Mouse (Mus musculus) inflammation-experienced regulatory T-cells, adult 6 months (primary cell): Measurements from ENCODE around the gene Plekho1. TPM values are rescaled to one million over a fixed set of nuclear protein-coding genes. Genes with fewer than 3 reads are reported as not detected.
"Not testable (repeated sequence)": the region's sequence is repeated elsewhere in the genome, so short reads cannot be mapped to it uniquely, and the experiment has no call there.

Source experiments
- ATAC-seq: one replicate; pipeline ENCODE4 v1.8.0; 2017
- polyA plus RNA-seq, 3 experiments: library from polyadenylated mRNA; unstranded; fragments of 100-300 nt; shearing (Covaris generic); gene quantifications; one replicate each; pipeline ENCODE4 v1.2.1; 2017

Gene Plekho1
- polyA plus RNA-seq, 3 experiments from 2014 or later = 10.3 to 27.1 (median 15.9) TPM

DNA sequence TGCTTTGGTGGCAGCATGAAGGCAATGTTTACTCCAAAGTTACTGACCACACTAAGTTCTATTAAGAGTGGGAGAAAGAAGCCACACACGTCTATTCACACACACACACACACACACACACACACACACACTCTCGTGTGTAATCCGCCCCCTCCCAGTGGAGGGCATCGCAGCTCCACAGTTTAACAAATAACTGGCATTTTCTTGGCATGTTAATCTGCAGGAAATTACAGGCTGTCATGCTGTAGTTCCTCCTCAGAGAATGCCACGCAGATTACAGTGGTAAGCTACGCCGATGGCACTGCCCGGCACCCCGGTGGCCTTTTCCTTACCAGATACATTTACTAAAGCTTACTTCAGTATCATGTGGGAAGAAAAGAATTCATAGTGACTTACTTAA is 17.5 kb downstream of the Plekho1 start:
- no peak for ATAC-seq

DNA sequence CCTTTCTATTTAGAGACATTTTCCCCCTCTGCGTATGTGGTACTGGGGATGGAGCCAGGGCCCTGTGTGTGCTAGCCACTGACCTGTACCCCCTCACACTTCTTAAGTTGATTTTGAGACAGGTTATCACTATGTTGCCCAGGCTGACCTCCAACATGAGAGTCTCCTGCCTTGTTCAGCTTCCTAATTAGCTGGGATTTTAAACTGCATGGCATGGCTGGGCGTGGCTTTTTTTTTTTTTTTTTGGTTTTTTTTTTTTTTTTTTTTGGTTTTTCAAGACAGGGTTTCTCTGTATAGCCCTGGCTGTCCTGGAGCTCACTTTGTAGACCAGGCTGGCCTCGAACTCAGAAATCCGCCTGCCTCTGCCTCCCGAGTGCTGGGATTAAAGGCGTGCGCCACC is 18.2 kb downstream of the Plekho1 start:
- ATAC-seq = not testable (repeated sequence)

DNA sequence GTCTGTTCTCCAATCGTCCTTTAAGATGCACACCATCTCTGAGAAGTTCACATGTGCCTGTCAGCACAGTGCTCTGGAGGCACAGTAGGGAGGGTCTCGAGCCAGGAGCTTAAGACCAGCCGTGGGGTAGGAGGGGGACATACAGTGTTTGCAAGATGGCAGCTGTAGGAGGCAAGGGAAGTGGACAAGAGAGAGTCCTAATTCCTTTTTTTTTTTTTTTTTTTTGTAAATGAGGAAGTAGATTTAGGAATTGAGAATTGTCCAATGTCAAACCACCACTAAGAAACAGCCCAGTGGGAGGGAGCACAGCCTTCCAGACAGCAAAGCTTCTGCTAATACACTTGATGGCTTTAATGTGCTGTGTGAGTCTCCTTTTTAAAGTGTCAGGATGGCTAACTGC is 18.7 kb downstream of the Plekho1 start:
- no peak for ATAC-seq

DNA sequence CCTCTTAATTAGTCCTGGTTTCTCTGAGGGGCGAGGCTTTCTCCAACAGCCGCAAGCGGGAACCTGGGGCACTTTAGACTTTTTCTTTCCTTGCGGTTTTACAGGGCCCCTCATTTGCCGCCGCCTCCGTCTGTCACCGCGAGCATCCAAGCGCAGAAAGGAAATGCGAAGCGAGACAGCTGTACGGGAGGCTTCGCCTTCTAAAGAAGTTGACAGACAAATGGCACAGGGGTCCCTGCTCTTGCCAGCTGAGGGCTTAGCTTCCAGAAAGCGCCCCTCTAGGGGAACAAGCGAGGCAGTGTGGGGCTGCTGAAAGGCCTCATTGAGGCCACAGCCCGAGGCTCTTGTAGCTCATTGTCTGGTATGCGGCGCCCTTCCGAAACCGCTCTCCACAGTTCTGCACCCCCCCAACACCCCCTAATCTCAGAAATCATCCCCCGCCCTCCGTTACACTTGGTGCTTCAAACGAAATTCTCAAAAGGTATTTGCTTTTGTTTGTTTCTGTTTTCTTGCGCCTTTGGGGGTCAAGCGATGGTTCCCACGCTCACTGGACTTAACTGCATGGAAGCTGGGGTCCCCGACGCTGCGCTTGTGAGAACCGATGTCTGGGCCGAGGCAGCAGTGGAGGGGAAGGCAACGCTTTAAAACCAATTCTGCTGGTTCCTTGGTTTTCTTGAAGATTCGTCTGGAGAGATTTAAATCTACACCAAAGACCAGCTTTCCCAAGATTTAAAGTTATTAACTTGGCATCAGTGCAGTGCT is 22.7 kb downstream of the Plekho1 start:
- peak; percentile 70 for ATAC-seq

DNA sequence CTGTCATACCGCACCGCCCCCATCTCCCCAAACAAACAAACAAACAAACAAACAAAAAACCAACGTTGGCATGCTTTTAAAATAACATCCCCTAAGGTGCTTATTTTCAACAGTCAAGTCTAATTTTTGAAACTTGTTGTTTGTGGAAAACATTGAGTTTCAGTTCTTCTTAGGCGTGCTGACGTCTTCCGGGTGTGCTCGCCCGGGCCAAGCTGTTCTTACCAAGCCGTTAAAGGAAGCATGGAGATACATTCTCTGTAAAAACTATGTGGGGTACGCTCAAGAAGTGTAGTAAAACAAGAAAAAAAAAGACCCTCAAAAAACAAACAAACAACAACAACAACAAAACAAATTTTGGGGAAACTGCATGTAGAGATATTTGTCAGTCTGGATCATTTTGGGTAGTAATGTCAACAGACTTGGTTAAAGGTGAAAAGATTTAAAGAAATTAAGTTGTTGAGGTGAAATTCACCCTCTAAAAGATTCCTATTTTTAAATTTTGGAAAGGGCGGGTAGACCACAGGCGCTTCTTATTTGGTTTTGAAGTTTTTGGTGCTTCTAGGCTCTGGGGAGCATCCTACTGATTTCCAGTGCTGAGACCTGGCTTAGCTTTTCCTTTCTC is 23.4 kb downstream of the Plekho1 start:
- ATAC-seq = peak; percentile 57

DNA sequence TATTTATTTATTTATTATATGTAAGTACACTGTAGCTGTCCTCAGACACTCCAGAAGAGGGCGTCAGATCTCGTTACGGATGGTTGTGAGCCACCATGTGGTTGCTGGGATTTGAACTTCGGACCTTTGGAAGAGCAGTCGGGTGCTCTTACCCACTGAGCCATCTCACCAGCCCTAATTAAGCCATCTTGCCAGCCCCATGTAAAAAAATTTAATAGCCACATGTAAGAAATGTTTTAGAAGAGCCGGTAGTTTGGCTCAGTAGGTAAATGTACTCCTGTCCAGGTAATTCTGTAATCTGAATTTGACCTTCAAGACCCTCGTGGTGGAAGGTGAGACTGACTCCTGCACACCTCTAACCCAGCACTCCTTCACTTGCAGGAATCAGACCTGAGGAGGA is 25.1 kb downstream of the Plekho1 start:
- not testable (repeated sequence) for ATAC-seq

DNA sequence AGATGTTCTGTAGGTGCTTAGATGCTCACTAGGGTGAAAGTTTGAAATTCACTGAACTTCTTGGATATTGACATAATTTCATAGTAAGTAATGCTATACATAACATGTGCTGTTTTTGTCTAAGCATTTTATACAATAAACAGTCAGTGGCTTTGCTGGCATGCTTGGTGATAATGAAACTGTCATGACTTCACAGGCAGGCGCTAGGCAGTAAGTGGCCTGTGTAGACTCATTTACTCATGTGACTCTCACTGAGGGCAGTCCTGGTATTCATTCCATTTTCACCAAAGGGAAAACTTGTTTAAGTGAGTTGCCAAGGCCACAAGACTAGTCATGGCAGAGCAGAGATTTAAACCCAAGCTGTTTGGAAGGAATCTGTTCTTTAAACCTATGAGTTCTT is 26.5 kb downstream of the Plekho1 start:
- no peak for ATAC-seq

DNA sequence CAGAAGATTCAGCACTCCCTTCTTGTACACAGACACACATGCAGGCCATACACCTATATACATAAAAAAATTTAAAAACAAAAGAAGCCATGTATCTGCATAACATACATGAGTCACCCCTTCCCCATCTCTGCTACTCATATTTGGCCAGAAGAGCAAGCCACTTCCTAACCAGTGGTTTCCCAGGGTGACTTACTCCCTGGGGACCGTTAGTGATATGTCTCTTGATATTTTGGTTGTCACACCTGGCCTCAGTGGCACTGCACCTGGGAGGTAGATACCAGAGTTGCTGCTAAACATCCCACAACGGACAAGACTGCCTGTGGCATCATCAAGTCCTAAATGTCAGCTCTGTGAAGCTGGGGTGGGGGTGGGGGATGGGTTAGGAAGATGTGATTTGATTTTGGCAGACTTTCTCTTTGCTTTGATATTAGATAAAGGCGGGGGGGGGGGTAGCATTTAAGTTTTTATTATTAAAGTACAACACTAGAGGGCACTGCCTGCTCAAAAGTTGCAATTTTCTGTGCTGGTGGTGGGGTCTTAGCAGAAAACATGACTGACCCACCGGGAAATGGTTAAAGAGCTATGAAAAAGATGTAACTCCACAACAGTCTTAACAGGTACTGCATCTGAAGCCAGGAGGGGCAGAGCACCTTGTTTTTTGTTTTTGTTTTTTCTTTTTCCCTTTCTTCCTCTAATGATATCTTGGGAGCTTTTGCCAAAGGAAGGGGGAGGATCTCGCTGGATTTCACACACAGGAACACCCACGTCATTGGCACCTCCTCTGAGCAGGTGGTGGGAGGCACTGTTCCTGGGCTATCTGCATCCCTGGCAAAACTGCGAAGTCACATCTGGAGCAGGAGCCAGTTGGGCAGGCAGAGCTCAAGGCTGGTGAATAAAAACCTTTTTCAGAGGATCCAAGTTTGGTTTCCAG is 30.0 kb downstream of the Plekho1 start:
- peak; percentile 58 for ATAC-seq

DNA sequence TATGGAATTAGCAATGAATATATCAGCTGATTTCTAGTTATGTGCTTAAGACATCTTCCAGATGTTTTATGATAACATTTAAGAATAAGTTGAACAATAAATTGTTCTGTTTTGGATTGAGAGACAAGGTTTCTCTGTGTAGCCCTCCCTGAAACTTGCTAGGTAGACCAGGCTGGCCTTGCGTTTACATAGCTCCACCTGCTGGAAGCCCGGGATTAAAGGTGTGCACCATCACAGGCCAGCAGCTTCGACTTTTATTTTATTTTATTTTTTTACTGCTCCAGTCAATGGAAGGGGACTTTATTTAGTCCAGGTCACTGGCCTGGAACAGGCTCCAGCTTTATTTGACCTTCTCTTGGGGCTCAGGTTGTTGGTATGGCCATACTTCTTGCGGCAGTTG is 32.1 kb downstream of the Plekho1 start:
- no peak for ATAC-seq

DNA sequence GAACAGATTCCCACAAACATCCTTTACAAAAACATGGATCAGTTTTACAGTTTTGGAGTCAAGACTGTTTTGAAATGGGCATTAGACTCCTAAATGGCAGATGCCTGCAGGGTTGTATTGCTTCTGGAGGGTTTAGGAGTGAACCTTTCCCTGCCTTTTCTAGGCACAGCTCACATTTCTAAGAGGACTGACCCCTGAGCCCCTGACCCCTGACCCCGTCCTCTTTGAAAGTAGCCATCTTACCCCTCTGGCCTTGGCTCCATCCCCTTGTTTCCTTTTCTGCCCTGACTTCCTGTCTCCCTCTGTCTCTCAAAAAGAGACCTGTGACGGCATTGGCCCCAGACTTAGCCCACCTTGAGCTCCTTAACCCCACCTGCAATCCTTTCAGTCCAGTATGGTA is 32.6 kb downstream of the Plekho1 start:
- ATAC-seq = no peak

DNA sequence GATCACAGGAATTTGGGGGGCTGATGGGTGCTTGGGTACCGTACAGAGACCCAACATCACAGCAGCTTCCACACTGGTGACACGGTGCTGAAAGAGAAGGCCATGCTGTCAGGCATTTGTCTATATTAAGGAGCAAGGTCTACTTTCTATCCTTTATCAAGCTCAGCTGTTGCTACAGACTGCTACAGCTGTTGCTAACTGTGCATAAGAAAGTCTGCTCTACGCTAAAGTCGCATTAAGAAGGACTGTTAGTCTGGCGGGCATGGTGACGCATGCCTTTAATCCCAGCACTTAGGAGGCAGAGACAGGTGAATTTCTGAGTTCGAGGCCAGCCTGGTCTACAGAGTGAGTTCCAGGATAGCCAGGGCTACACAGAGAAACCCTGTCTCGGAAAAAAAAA is 33.6 kb downstream of the Plekho1 start:
- ATAC-seq = not testable (repeated sequence)

DNA sequence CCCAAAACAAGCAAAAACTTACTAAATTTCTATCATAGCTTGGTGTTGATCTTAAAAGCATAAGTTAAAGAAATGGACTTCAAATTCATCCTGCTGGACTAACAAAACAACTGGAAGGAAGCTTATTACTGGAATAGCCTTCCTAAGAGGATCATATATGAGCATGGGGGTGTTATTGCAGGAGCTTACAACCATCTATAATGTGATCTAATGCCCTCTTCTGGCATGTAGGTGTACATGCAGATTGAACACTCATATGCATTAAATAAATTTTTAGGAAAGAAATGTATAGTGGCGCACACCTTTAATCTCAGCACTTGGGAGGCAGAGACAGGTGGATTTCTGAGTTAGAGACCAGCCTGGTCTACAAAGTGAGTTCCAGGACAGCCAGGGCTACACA is 36.0 kb downstream of the Plekho1 start:
- ATAC-seq = no peak

DNA sequence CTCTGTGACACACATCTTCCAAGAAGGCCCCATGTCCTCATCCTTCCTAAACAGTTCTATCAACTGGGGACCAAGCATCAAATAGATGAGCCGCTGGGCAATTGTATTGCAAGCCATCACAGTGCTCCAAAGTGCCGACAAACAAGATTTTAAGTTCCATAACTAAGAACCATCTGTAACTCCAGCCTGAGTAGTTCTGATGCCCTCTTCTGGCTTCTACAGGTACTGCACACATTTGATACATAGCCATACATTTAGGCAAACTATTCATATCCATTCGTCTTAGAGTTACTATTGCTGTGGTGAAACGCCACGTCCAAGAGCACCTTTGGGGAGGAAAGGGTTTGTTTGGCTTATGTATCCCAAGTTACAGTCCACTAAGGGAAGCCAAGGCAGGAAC is 36.7 kb downstream of the Plekho1 start:
- no peak for ATAC-seq

DNA sequence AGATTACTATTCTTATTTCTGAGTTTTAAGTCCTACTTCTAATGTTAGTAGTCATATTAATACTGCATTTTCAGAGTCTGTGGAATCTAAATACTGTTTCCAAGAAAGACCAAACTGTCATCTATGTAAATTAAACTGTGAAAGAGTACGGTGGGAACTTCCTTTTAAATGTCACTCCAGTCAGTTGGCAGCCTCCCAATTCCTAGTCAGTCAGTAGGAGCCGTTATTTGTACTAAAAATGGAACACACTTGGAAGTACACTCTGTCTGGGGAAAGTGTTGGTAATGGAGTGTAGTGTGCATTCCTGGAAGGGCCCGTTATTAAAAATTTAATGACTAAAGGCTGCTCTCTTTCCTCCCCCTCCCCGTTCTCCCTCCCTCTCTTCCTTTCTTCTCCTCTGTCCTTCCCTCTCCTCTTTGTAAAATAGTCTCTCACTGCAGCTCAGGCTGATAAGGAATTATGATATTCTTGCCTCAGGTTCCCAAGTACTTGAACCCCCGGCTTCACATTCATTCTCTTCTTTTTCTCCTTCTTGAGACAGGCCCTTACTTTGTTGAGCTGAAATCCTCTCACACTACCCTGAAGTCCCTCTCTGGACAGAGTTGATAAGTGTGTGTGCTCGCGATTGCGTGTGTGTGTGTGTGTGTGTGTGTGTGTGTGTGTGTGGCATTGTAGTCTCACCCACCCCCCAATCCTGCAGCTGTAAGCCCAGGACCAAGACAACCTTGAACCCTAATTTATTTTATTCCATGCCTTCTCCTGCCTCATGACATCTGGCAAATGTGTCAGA is 38.2 kb downstream of the Plekho1 start:
- no peak for ATAC-seq

DNA sequence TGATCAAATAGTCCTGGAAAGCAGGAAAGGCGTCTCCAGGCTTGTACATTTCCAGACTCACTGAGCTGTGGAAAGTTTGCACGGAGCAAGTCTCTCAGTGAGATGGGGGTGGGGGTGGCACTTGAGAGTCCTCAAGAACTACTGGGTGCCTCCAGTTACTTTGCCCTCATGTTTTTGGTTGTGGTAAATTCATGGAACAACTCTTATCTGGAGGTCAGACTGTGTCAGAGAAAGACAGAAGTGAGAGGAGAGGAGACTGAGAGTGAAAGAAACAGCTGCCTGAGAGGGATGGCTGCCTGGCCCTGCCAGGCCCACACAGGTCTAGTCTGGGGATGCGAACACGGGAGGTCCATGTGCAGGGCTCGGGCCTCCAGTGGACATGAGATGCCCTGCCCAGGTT is 40.5 kb downstream of the Plekho1 start:
- ATAC-seq = no peak

DNA sequence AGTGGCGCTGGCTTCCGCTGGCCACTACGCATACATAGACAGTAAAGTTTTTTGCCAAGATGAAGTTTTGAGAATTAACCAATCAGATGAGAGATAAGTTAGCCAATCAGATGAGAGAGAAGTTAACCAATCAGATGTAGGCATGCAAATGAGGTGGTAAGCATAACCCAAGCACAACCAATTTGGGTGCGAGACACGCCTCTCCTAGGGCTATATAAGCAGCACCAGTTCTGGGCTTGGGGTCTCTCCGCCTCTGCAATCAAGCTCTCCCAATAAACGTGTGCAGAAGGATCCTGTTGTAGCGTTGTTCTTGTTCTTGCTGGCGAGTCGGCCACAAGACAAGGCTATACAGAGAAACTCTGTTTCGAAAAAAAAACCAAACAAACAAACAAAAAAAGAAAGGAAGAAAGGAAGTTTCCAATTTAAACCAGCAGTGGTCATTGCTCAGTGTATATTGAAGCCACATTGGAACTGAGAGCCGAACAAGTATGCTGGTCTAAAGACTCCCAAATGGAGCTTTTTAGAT is 41.1 kb downstream of the Plekho1 start:
- ATAC-seq = not testable (repeated sequence)

DNA sequence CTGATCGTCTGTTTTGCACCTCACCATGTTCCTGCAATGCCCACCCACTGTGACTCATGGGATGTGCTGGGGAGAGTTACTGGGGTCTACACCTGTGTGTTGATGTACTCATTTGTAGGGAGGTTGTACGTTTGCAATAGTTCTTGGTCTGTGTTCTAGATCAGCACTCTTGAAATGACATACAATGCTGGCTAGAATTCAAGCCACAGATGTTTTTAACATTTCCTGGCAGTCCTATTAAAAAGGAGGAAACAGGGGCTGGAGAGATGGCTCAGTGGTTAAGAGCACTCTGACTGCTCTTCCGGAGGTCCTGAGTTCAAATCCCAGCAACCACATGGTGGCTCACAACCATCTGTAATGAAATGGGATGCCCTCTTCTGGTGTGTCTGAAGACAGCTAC is 42.3 kb downstream of the Plekho1 start:
- ATAC-seq = no peak

DNA sequence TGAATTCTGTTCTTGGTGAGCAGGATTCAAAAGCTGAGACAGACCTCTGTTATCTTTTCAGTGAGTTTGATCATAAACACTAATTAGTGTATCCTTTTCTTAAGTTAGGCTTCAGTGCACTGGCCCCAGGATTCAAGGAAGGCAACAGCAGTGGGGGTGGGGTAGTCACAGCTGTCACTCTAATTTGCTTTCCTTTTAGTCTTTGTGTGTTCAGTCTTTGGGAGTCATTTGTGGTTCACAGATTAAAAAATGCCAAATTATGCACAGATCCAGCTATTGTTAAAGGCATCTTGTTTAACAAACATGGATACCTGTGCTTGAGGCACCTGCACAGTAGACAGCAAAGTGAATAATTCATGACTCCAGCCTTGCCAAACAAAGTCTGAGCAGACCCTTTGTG is 42.8 kb downstream of the Plekho1 start:
- ATAC-seq = no peak

DNA sequence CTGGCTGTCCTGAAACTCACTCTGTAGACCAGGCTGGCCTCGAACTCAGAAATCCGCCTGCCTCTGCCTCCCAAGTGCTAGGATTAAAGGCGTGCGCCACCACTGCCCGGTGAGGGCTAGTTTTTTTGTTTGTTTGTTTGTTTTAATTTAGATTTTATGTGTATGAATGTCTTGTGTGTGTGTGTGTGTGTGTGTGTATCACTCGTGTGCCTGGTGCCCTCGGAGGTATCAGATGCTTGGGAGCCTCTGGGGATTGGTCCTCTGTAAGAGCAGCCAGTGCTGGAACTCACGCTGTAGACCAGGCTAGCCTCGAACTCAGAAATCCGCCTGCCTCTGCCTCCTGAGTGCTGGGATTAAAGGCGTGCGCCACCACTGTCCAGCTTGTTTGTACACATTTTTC is 44.2 kb downstream of the Plekho1 start:
- not testable (repeated sequence) for ATAC-seq

DNA sequence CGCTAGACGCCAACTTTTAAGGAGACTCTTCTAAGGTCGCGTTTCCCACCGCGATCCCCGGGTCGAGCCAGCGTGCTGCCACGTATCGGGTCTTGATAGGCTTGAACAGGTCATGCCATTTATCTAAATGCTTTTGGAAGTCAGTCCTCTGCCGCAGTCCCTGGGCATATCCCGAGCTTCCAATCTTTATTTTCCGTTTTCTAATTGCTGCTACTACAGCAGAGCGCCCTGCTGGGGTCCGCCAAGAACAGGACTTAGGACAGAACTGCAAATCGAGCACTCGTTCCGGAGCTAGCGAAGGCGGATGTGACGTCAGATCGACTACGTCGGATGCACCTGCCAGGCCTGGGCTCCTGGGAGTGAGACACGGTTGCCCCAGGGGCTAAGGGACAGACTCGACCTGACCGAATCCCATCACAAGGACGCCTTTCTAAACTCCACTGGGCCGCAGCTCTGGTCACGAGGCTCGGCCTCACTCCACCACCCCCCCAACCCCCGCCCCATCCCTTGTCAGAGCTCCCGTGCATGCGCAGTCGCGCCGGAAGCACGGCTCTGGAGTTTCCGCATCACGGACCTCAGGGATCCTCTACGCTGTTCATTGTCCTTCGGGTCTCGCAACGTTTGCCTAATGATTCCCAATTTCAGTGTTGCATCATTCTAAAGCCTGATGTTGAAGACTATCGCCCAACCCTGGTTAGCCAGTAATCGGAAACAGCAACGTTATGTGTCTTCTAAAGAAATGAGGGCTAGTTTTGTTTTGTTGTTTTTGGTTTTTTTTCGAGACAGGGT is 44.8 kb downstream of the Plekho1 start:
- ATAC-seq = peak; percentile 88

DNA sequence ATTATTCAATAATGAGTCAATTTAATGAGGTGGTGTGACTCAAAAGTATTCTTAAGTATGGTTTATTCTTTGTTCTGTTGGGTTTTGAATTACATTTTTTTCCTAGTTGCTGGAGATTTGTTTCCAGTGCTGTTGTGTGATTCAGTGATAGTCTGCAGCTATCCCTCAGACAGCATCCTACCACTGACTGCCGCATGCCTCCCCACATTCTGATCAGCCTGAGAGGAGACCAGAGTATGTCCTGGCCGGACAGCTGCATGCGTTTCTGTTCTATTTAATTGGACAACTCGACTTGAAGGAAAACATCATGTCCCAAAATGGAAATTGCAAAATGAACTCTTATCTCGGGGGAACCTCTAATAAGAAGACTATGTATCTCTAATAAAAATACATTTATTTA is 47.5 kb downstream of the Plekho1 start:
- ATAC-seq = no peak
